Mouse (Mus musculus): ENCODE measurements around the gene Acot4.

DNA sequence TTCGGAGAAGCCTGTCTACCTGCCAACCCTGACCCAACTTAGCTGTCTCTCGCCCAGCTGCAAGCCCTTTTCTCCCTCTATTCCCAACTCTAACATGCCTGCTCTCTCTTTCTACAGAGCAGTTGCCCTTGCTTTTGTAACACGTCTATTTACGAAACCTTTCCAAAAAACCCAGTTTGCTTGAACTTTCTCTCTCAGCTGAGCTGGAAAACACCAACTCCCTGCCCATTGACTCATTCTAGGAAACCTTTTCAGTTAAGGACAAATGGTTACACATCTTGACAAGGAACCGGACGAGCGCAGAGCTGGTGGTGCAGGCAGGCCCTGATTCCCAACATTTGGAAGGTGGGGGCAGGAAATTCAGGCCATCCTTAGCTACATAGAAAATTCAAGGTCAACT, 14.4 kb downstream of the Acot4 start:
- TF ChIP-seq POLR2A (IDR thresholded peaks at IDR 0.05; ENCODE audit: extremely low read depth, insufficient read depth, low read length): no peak
- TF ChIP-seq CTCF (IDR thresholded peaks at IDR 0.05; ENCODE audit: extremely low read depth, insufficient read depth, low read length): no peak
